Mouse (Mus musculus) kidney, postnatal 36 days (tissue): ENCODE measurements at regions not wholly inside any gene's neighbourhood (a gene's known extent, or its start where the extent isn't known, plus 50 kb on each side); places are given as distances from the start of the nearest gene placed in this dataset.
A peak's percentile ranks its signal among the peaks of the same experiment; 100 is the strongest.

Source experiments
- DNase-seq, 2 experiments: peaks; one replicate each; pipeline ENCODE4 v3.0.0; 2021 to 2022; ENCODE audit warnings: mixed read lengths in 2 of 2

- DNase-seq: peak in 1 of 2 experiments; percentile 36
These were observed 383.2 kb upstream of the Chrm2 start for GRCm38 (mm10) chr6:36004701-36005100.

- no peak for DNase-seq
These were observed 385.8 kb upstream of the Chrm2 start for GRCm38 (mm10) chr6:36002090-36002489.

- DNase-seq: no peak
These were observed 399.0 kb upstream of the Chrm2 start for GRCm38 (mm10) chr6:35988891-35989290.

GRCm38 (mm10) chr6:35940071-35940470 is 400.4 kb upstream of the Mtpn start:
- no peak for DNase-seq

- no peak for DNase-seq
These were observed 384.5 kb upstream of the Mtpn start for GRCm38 (mm10) chr6:35924189-35924588.

GRCm38 (mm10) chr6:35897990-35898389 is 358.3 kb upstream of the Mtpn start:
- DNase-seq: no peak

- no peak for DNase-seq
These were observed 356.0 kb upstream of the Mtpn start for GRCm38 (mm10) chr6:35895692-35896091.

- DNase-seq: no peak
These were observed 335.0 kb upstream of the Mtpn start for GRCm38 (mm10) chr6:35874671-35875070.

- DNase-seq: no peak
These were observed 331.7 kb upstream of the Mtpn start for GRCm38 (mm10) chr6:35871388-35871787.

- DNase-seq: no peak
These were observed 324.5 kb upstream of the Mtpn start for GRCm38 (mm10) chr6:35864218-35864617.

GRCm38 (mm10) chr6:35853993-35854392 is 314.3 kb upstream of the Mtpn start:
- no peak for DNase-seq

GRCm38 (mm10) chr6:35816657-35817056 is 277.0 kb upstream of the Mtpn start:
- DNase-seq: no peak

GRCm38 (mm10) chr6:35814476-35814875 is 274.8 kb upstream of the Mtpn start:
- DNase-seq: no peak

- no peak for DNase-seq
These were observed 266.1 kb upstream of the Mtpn start for GRCm38 (mm10) chr6:35805738-35806137.

GRCm38 (mm10) chr6:35804041-35804440 is 264.4 kb upstream of the Mtpn start:
- no peak for DNase-seq

- DNase-seq: no peak
These were observed 240.0 kb upstream of the Mtpn start for GRCm38 (mm10) chr6:35779706-35780105.

GRCm38 (mm10) chr6:35770907-35771306 is 231.2 kb upstream of the Mtpn start:
- no peak for DNase-seq

- DNase-seq: no peak
These were observed 220.0 kb upstream of the Mtpn start for GRCm38 (mm10) chr6:35759606-35760246.

- no peak for DNase-seq
These were observed 206.3 kb upstream of the Mtpn start for GRCm38 (mm10) chr6:35746034-35746433.

- DNase-seq: no peak
These were observed 165.9 kb upstream of the Mtpn start for GRCm38 (mm10) chr6:35705587-35705986.

GRCm38 (mm10) chr6:35667062-35667461 is 127.4 kb upstream of the Mtpn start:
- DNase-seq: no peak

GRCm38 (mm10) chr6:35651401-35651800 is 111.7 kb upstream of the Mtpn start:
- DNase-seq: no peak

GRCm38 (mm10) chr6:35645210-35645609 is 105.5 kb upstream of the Mtpn start:
- DNase-seq: no peak

- no peak for DNase-seq
These were observed 101.0 kb upstream of the Mtpn start for GRCm38 (mm10) chr6:35640672-35641071.

GRCm38 (mm10) chr6:35608336-35608735 is 68.6 kb upstream of the Mtpn start:
- DNase-seq: no peak
